Mouse (Mus musculus) G1E (cell line): Measurements from ENCODE around the gene Cuedc2.

Source experiments
- CTCF ChIP-seq: IDR thresholded peaks from 2 replicates; pipeline ENCODE4 v1.5.1; 2012; ENCODE audit warnings: low read depth, low read length, inconsistent platforms, mixed read lengths
- TAL1 ChIP-seq: conservative IDR thresholded peaks from 2 replicates; pipeline ENCODE4 v1.6.1; 2012; ENCODE audit warnings: low read depth, low read length, inconsistent platforms, mixed read lengths

- TF ChIP-seq CTCF (peak; percentile 84), TAL1 (no peak)
Measured at GRCm38 (mm10) chr19:46308706-46309435, 29.6 kb downstream of the Cuedc2 start.
